Mouse (Mus musculus): ENCODE data around the gene Grid1.

DNA sequence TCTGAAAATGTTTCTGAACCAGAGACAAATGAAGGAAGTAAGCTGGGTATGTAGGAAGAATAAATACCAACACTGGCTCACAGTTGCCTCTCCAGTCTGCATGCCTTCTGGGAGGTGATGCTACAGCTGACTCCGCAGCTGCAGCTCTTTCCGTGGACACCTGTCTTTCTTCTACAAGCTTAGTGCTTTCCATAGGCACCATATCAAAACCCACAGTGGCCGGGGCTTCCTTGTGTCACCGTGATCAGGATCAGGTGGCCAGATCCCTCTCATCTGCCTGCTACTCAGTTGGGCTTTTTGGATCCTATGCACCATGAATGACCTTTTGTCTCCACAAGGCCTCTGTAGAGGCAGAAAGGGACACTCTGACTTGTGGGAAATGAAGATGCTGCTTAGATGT is 272.7 kb downstream of the Grid1 start:
- TF ChIP-seq CTCF (conservative IDR thresholded peaks at IDR 0.05; ENCODE audit: low read length) (no peak), NANOG (IDR thresholded peaks at IDR 0.05; ENCODE audit: borderline replicate concordance, low read length) (no peak), POU5F1 (IDR thresholded peaks at IDR 0.05; ENCODE audit: borderline replicate concordance, low read length) (no peak)

Measured in E14TG2a.4 (cell line).